Mouse (Mus musculus) cerebellum, adult 2 months (tissue): ENCODE results near the gene Aldh3a2.

Source experiments
- CTCF ChIP-seq: fragments of 200-500 bp; IDR thresholded peaks from 2 replicates; pipeline ENCODE4 v1.5.1; 2011; ENCODE audit warnings: low read depth, mild to moderate bottlenecking, control low read depth, low read length, moderate library complexity, borderline replicate concordance; ENCODE audit not compliant: insufficient read depth
- POLR2A ChIP-seq: fragments of 200-500 bp; IDR thresholded peaks from 2 replicates; pipeline ENCODE4 v1.6.1; 2011; ENCODE audit warnings: low read length, control low read depth, borderline replicate concordance; ENCODE audit not compliant: insufficient read depth

- no peak for TF ChIP-seq POLR2A
- no peak for TF ChIP-seq CTCF
Observed at GRCm38 (mm10) chr11:61294431-61294830, 27.2 kb upstream of the Aldh3a2 start.
